Mouse (Mus musculus): Measurements from ENCODE around the gene Tph1.
"Not testable (repeated sequence)": the region's sequence is repeated elsewhere in the genome, so short reads cannot be mapped to it uniquely, and the experiment has no call there.

The Tph1 gene

DNA sequence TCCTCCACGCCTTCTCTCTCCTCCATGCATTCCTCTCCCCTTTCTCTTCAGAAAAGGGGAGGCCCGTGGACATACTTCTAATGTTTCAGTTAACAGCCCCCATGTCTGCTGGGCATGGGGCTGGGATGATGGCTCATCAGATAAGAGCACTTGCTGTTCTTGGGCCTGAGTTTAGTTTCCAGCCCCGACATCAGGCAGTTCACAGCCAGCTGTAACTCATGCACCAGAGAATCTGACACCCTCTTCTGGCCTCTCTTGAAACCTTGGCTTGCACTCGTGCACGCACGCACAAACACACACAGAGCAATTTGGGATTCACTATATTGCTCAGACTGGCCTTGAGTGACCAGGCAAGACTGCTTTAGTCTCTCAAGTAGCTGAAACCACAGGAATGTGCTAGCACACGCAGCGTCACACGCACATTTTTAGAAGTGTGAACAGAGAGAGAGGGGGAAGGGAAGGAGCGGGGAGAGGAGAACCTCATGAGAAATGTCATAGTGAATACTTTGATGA, at the start of gene Tph1:
Tph1 (minus strand) TSS at position 378 of the 513 bp plus-strand sequence.
- DNase-seq = no peak

- DNase-seq = peak; percentile 57 to 65
Measured at GRCm38 (mm10) chr7:46720460-46720859, 48.1 kb upstream of the Tph1 start.

DNA sequence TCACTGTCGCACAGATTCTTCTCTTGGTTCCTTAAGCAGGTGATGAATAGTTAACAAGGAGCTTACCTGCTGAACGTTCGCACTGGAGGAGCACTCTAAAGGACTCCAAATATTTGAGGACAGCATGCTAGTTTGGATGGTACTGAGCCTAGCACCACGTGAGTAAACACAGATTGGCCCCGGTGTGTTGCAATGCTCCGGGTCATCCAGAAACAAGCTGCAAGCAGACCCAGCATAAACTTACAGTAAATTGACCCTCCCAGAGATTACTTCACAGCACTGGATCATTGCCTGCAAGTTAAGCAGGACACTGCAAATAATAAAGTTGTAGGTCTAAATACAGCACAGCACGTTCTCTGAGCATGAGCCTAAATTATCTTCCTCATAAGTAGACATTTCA, 47.2 kb upstream of the Tph1 start:
- DNase-seq = peak; percentile 47 to 56

- DNase-seq = peak; percentile 85
Measured at GRCm38 (mm10) chr7:46718591-46719270, 46.4 kb upstream of the Tph1 start.

DNA sequence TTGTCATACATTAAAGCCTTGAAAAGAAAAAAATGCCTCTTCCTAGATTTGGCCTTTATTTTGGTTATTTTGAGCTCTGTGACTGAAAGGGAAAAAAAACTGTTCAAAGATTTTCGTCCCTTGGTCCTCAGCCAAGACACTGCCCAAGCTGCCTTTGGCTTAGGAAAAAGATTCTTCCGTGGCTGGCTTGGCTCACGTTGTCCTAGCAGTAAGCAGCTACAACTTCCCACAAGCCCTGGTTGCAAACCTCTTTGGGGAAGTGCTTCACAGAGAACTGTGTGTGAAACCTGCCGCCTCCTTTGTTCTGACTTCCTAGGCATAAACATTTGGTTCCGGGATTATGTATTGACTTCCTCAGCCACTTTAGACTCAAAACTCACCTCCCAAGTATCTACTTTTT, 44.6 kb upstream of the Tph1 start:
- peak; percentile 41 to 59 for DNase-seq

- DNase-seq = no peak
Measured at GRCm38 (mm10) chr7:46715600-46715999, 43.3 kb upstream of the Tph1 start, which contains the start of gene Saa3. TSS of gene Saa3 (minus strand) at chr7:46715700.

- peak; percentile 84 to 87 for DNase-seq
Measured at GRCm38 (mm10) chr7:46714518-46714917, 42.2 kb upstream of the Tph1 start.

- DNase-seq = no peak
Measured at GRCm38 (mm10) chr7:46712250-46712649, 39.9 kb upstream of the Tph1 start.

GRCm38 (mm10) chr7:46710390-46710844, 38.1 kb upstream of the Tph1 start, which contains the start of gene Saal1:
TSS of gene Saal1 (minus strand) at chr7:46710680.
- DNase-seq = peak; percentile 89 to 95

DNA sequence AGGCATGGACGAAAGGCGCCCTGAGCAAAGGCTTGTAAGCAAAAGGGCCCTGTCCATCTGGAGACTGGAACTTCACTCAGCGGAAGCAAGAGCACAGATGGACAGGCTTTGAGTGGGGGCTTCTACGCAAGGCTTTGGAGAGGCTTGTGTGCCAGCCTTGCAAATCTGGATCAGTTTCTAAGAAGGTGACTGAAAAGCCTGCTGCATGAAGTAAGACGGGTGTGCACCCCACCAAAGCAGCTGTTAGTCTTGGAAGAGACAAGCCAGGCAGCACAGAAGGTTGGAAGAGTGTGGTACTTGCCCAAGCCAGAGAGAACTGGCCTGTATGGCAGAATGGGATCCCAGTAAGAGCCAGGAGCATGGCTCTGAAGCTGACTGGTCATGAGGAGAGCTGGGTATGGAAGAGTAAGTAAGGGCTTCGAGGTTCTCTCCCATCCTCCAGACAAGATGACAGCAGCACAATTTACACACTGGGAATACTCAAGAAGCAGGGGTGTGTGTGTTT, 28.2 kb upstream of the Tph1 start:
- DNase-seq = peak; percentile 49 to 64

DNA sequence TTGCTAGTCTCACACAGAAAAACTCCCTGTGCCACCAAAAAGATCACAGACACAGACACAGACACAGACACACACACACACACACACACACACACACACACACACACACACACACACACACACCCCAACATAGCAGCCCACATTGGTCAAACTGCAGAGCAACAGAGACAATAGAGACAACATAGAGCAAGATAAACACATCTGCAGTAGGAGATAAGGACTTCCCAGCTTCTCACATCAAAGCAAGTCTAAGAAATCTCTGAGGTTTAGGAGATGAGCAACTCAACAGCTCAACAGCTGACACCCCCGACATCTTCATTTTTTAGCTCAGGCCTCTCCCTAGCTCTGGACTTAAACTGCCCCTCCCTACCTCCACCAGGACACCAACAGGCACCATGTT, 24.4 kb upstream of the Tph1 start:
- no peak for DNase-seq

- no peak for DNase-seq
Measured at GRCm38 (mm10) chr7:46686827-46687226, 14.5 kb upstream of the Tph1 start.

DNA sequence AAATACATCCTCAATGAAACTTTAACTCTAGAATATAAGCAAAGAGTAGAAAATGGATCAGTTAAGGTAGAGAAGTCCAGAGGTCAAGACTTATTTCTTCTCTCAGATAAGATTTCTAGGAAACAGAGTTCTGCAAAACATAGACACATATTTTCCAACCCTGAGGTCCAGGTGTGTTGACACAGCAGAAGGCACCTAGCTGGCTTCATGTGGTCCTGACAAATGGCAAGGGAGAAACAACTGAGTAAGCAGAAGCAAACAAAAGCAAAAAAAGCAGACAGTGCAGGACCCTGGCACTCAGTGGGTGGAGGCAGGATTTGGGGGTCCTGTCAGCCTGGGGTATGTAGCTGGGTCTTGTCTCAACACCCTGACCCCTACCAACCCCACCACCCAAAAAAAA, 8.4 kb upstream of the Tph1 start:
- DNase-seq = no peak

GRCm38 (mm10) chr7:46679044-46679443, 6.7 kb upstream of the Tph1 start:
- DNase-seq = not testable (repeated sequence)

DNA sequence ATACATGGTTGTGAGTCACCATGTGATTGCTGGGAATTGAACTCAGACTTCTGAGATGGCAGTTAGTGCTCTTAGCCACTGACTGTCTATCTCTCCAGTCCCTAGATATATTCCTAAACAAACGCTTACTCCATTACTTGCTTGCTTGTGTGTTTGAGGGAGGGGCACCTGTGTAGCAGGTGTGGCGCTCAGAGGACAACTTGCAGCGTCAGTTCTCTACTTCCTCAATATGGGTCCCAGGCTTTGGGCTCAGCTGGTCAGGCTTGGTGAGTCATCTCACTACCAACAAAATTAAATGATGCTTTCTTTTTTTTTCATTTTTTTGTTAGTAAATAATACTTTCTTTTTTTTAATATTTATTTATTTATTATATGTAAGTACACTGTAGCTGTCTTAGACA, 6.1 kb upstream of the Tph1 start:
- DNase-seq = no peak

DNA sequence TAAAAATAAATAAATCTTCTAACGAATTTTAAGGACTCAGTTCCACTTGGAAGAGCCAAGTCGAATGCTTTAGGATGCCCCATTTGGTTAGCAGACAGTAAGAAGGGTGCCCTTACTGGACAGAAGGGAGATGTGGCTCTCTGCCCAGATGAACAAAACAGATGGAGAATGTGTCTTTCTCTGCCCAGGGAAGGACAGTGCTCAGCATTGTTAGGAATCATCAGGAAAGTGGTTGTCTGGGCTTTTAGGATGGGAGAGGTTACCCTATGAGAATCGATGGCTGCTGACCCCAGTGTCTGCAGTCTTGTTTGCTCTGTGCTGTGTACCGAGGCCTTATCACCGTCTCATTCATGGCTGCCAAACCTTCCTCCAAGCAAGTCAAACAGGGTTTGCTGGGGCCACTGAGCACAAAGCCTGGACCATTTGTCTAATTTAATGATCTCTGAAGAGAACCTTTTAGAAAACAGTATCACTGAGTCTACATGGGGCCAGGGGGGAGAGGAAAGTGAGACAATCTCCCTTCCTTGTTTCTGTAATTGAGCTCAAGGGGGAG, 4.5 kb upstream of the Tph1 start:
- DNase-seq = peak; percentile 53 to 69

- no peak for DNase-seq
Measured at GRCm38 (mm10) chr7:46675886-46676285, 3.5 kb upstream of the Tph1 start.

DNA sequence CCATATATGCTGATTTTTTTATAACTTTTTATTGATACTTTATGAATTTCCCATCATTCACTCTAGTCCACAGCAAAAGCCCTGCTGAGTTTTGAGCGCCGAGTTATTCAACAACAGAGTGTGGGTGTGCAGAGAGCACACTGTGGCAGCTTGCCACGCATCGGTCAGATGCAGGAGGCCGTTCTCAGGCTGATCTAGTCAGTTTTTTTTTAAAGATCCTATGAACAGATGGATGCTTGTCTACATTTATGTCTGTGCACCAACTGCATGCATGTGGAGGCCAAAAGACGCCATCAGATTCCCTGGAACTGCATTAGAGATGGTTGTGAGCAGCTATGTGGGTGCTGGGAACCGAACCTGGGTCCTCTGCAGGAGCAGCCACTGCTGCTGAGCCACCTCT, 2.7 kb upstream of the Tph1 start:
- DNase-seq = no peak

- DNase-seq = peak in 1 of 2 experiments; percentile 36
Measured at GRCm38 (mm10) chr7:46667256-46667655, 5.1 kb downstream of the Tph1 start.

DNA sequence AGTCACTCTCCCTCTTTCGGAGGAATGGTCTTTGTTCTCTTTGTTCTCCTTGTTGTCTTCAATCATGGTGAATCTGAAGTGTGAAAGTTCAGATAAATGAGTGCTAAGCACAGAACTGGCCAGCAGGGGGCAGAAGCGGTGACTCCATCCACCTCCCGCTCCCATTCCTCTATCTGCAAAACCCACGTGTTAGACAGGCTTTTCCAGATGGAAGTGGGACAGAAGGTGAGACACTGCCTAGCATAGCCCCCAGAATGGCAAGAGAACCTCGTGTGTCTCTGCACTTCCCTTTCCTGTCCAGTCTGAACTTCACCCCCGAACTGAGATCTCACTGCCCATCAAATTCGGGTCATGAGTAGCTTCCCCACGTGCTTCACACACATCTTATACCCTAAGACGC, 7.1 kb downstream of the Tph1 start:
- DNase-seq = peak; percentile 62 to 76

GRCm38 (mm10) chr7:46661591-46662090, 10.7 kb downstream of the Tph1 start:
- DNase-seq = no peak

DNA sequence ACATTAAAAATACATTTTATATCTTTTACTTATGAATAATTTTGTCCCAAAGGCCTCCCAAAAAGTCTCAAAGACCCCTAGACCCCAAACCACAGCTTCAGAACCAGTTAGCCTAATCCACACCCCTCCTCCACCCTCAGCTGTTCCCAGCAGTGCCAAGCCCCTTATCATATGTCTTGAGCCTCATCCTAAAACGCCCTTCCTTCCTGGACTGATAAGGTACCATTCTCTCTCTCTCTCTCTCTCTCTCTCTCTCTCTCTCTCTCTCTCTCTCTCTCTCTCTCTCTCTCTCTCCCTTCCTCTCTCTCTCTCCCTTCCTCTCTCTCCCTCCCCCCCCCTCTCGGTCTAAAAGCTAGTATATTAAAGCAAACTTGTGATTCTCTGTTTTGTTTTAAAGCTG, 20.1 kb downstream of the Tph1 start:
- DNase-seq = no peak

- DNase-seq = not testable (repeated sequence)
Measured at GRCm38 (mm10) chr7:46650231-46650630, 22.1 kb downstream of the Tph1 start.
